Mouse (Mus musculus): ENCODE results near the gene Tor1a. TPM values are rescaled to one million over a fixed set of nuclear protein-coding genes. Genes with fewer than 3 reads are reported as not detected.

Gene Tor1a
- total and polyA plus RNA-seq, 2 experiments from 2014 or later = 88.7 to 90.3 TPM

- no peak for TF ChIP-seq CTCF (IDR thresholded peaks at IDR 0.05)
- H3K4me1 ChIP-seq (ENCODE audit: insufficient read depth, low read length) = peaks cover 2% of the 10 kb centered on the region; the same call in 1 of the 2 replicates
- no peaks in the 10 kb centered on the region for H3K36me3 ChIP-seq (ENCODE audit: insufficient read depth, low read length)
- H3K27me3 ChIP-seq (ENCODE audit: insufficient read depth, low read length) = no peaks in the 10 kb centered on the region
- no peak overlapping the region for H3K4me3 ChIP-seq (ENCODE audit: low read depth, low read length)
- H3K9ac ChIP-seq (replicated peaks; ENCODE audit: low read length, poor library complexity, severe bottlenecking) = no peak overlapping the region
- H3K9me3 ChIP-seq (ENCODE audit: low read length) = no peaks in the 10 kb centered on the region
- DNase-seq (ENCODE audit: low spot score) (no peak), ATAC-seq (ENCODE audit: low FRiP score) (no peak)
- H3K27ac ChIP-seq (ENCODE audit: low read depth, low read length) = no peak overlapping the region
- no peak overlapping the region for H3K4me2 ChIP-seq (ENCODE audit: low read depth, low read length, poor library complexity, severe bottlenecking)
- 78% methylated on average over 5 of the region's 5 CpGs for whole genome bisulfite sequencing
These were observed 52.4 kb downstream of the Tor1a start for GRCm38 (mm10) chr2:30915376-30915775.

GRCm38 (mm10) chr2:30914836-30915235 is 52.9 kb downstream of the Tor1a start:
- H3K9ac ChIP-seq (replicated peaks; ENCODE audit: low read length, poor library complexity, severe bottlenecking) = no peak overlapping the region
- H3K4me1 ChIP-seq (ENCODE audit: insufficient read depth, low read length) = peaks cover 2% of the 10 kb centered on the region; the same call in 1 of the 2 replicates
- no peak overlapping the region for H3K27ac ChIP-seq (ENCODE audit: low read depth, low read length)
- no peaks in the 10 kb centered on the region for H3K27me3 ChIP-seq (ENCODE audit: insufficient read depth, low read length)
- TF ChIP-seq CTCF (IDR thresholded peaks at IDR 0.05) = no peak
- H3K4me2 ChIP-seq (ENCODE audit: low read depth, low read length, poor library complexity, severe bottlenecking) = no peak overlapping the region
- ATAC-seq (ENCODE audit: low FRiP score) (no peak), DNase-seq (ENCODE audit: low spot score) (no peak)
- no peaks in the 10 kb centered on the region for H3K36me3 ChIP-seq (ENCODE audit: insufficient read depth, low read length)
- no peaks in the 10 kb centered on the region for H3K9me3 ChIP-seq (ENCODE audit: low read length)
- no peak overlapping the region for H3K4me3 ChIP-seq (ENCODE audit: low read depth, low read length)
- WGBS = 46% methylated on average over 3 of the region's 3 CpGs

GRCm38 (mm10) chr2:30913022-30913421 is 54.7 kb downstream of the Tor1a start:
- WGBS = 85% methylated on average over 8 of the region's 8 CpGs
- DNase-seq (ENCODE audit: low spot score) (no peak), ATAC-seq (ENCODE audit: low FRiP score) (no peak)
- Histone ChIP-seq H3K27me3 (ENCODE audit: insufficient read depth, low read length) (no peaks in the 10 kb centered on the region), H3K27ac (ENCODE audit: low read depth, low read length) (no peak overlapping the region), H3K4me2 (ENCODE audit: low read depth, low read length, poor library complexity, severe bottlenecking) (no peak overlapping the region), H3K9me3 (ENCODE audit: low read length) (no peaks in the 10 kb centered on the region), H3K9ac (replicated peaks; ENCODE audit: low read length, poor library complexity, severe bottlenecking) (no peak overlapping the region), H3K4me1 (ENCODE audit: insufficient read depth, low read length) (peaks cover 2% of the 10 kb centered on the region; the same call in 1 of the 2 replicates), H3K4me3 (ENCODE audit: low read depth, low read length) (no peak overlapping the region), H3K36me3 (ENCODE audit: insufficient read depth, low read length) (no peaks in the 10 kb centered on the region)
- TF ChIP-seq CTCF (IDR thresholded peaks at IDR 0.05) = no peak

- 48% methylated on average over 4 of the region's 4 CpGs for WGBS
- no peaks in the 10 kb centered on the region for H3K36me3 ChIP-seq (ENCODE audit: insufficient read depth, low read length)
- ATAC-seq (ENCODE audit: low FRiP score) = no peak
- H3K4me1 ChIP-seq (ENCODE audit: insufficient read depth, low read length) = peaks cover 2% of the 10 kb centered on the region; the same call in 1 of the 2 replicates
- H3K27me3 ChIP-seq (ENCODE audit: insufficient read depth, low read length) = no peaks in the 10 kb centered on the region
- no peak for TF ChIP-seq CTCF (IDR thresholded peaks at IDR 0.05)
- DNase-seq (ENCODE audit: low spot score) = peak; percentile 23
- H3K9me3 ChIP-seq (ENCODE audit: low read length) = no peaks in the 10 kb centered on the region
- no peak overlapping the region for H3K4me2 ChIP-seq (ENCODE audit: low read depth, low read length, poor library complexity, severe bottlenecking)
- H3K27ac ChIP-seq (ENCODE audit: low read depth, low read length) = no peak overlapping the region
- H3K9ac ChIP-seq (replicated peaks; ENCODE audit: low read length, poor library complexity, severe bottlenecking) = no peak overlapping the region
- no peak overlapping the region for H3K4me3 ChIP-seq (ENCODE audit: low read depth, low read length)
These were observed 55.4 kb downstream of the Tor1a start for GRCm38 (mm10) chr2:30912291-30912773.

Other genes starting within 250 kb of the Tor1a start
- 2.4 TPM in 1 of 2 replicates, not detected in the other for gene 1700001O22Rik, start 164.3 kb downstream of the Tor1a start, total RNA-seq (2014; rRNA removed)
- 1.2 and 1.5 TPM in 2 replicates for gene 1700001O22Rik, start 164.3 kb downstream of the Tor1a start, polyA plus RNA-seq (2015; fragmentation: Nextera tagmentation; extraction: Ambion mirVana)
- 62.2 and 74.1 TPM in 2 replicates for gene Ntmt1, start 160.1 kb downstream of the Tor1a start, total RNA-seq (2014; rRNA removed)
- gene Ntmt1, start 160.1 kb downstream of the Tor1a start, polyA plus RNA-seq (2015; fragmentation: Nextera tagmentation; extraction: Ambion mirVana) = 90.3 and 104 TPM in 2 replicates
- 36.5 and 40.7 TPM in 2 replicates for gene Asb6, start 137.6 kb downstream of the Tor1a start, total RNA-seq (2014; rRNA removed)
- gene Asb6, start 137.6 kb downstream of the Tor1a start, polyA plus RNA-seq (2015; fragmentation: Nextera tagmentation; extraction: Ambion mirVana) = 36.1 and 39.6 TPM in 2 replicates
- 4.4 and 12.5 TPM in 2 replicates for gene Prrx2, start 133.0 kb downstream of the Tor1a start, total RNA-seq (2014; rRNA removed)
- gene Prrx2, start 133.0 kb downstream of the Tor1a start, polyA plus RNA-seq (2015; fragmentation: Nextera tagmentation; extraction: Ambion mirVana) = 3.0 and 5.1 TPM in 2 replicates
- 6.7 and 19.8 TPM in 2 replicates for gene Ptges, start 38.1 kb downstream of the Tor1a start, total RNA-seq (2014; rRNA removed)
- 8.0 and 8.5 TPM in 2 replicates for gene Ptges, start 38.1 kb downstream of the Tor1a start, polyA plus RNA-seq (2015; fragmentation: Nextera tagmentation; extraction: Ambion mirVana)
- 27.1 and 28.3 TPM in 2 replicates for gene Tor1b, start 15.0 kb downstream of the Tor1a start, total RNA-seq (2014; rRNA removed)
- 16.4 and 17.0 TPM in 2 replicates for gene Tor1b, start 15.0 kb downstream of the Tor1a start, polyA plus RNA-seq (2015; fragmentation: Nextera tagmentation; extraction: Ambion mirVana)
- gene BC005624, start 14.3 kb upstream of the Tor1a start, total RNA-seq (2014; rRNA removed) = 34.8 and 41.7 TPM in 2 replicates
- gene BC005624, start 14.3 kb upstream of the Tor1a start, polyA plus RNA-seq (2015; fragmentation: Nextera tagmentation; extraction: Ambion mirVana) = 86.7 and 93.1 TPM in 2 replicates
- gene Usp20, start 14.3 kb upstream of the Tor1a start, total RNA-seq (2014; rRNA removed) = 36.6 and 41.2 TPM in 2 replicates
- gene Usp20, start 14.3 kb upstream of the Tor1a start, polyA plus RNA-seq (2015; fragmentation: Nextera tagmentation; extraction: Ambion mirVana) = 32.5 and 32.8 TPM in 2 replicates
- gene Fnbp1, start 174.1 kb upstream of the Tor1a start, total RNA-seq (2014; rRNA removed) = 22.1 and 23.6 TPM in 2 replicates
- 25.2 and 30.7 TPM in 2 replicates for gene Fnbp1, start 174.1 kb upstream of the Tor1a start, polyA plus RNA-seq (2015; fragmentation: Nextera tagmentation; extraction: Ambion mirVana)
- gene Gpr107, start 184.4 kb upstream of the Tor1a start, total RNA-seq (2014; rRNA removed) = 46.7 and 47.3 TPM in 2 replicates
- gene Gpr107, start 184.4 kb upstream of the Tor1a start, polyA plus RNA-seq (2015; fragmentation: Nextera tagmentation; extraction: Ambion mirVana) = 30.9 and 31.6 TPM in 2 replicates